Mouse (Mus musculus) small intestine, adult 10 weeks (tissue): ENCODE measurements around the gene Osr1. TPM values are rescaled to one million over a fixed set of nuclear protein-coding genes. Genes with fewer than 3 reads are reported as not detected.

Experiments used
- polyA plus RNA-seq: library from polyadenylated mRNA; stranded (reverse); fragments of 350-450 nt; fragmentation: Illumina TruSeq; extraction: RNeasy Lipid Tissue Mini Kit (QIAGEN cat#74804); gene quantifications from one replicate; pipeline ENCODE4 v1.2.3, GENCODE M21; 2014; ENCODE audit warnings: low replicate concordance

The Osr1 gene
- not detected for polyA plus RNA-seq

DNA sequence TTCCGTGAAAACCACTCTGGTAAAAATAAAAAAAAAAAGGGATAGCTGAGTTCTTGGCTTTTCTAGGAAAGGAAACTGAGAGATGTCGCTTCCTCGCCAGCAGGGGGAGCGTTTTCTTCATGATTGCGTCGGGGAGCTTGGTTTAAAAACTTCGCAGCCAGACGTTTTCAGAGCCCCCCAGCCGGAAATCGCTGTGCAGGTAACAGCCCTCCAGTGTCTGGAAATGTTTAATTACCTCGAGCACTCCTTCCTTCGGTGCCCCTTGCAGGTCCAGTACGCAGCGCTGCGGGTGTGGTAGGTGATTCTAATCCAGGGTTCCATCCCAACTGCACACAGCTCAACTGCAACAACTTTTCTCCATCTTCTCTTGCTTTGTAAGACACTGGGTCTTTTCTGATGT, at the start of gene Osr1:
TSS of gene Osr1 (plus strand) at position 146 of the 400 bp plus-strand sequence.

